Mouse (Mus musculus) embryonic facial prominence, embryonic 14.5 days (tissue): ENCODE data around the gene Bag6. TPM values are rescaled to one million over a fixed set of nuclear protein-coding genes. Genes with fewer than 3 reads are reported as not detected.
"Not testable (repeated sequence)": the region's sequence is repeated elsewhere in the genome, so short reads cannot be mapped to it uniquely, and the experiment has no call there.

ENCODE experiments used
- ATAC-seq: fragments of 200-750 bp; cut with Nextera tagmentation; 2 replicates; pipeline ENCODE4 v1.8.0; 2017; ENCODE audit warnings: low read depth, moderate number of reproducible peaks, moderate TSS enrichment
- DNase-seq: peaks from one replicate; pipeline ENCODE4 v3.0.0-alpha.2; 2015; ENCODE audit warnings: low spot score
- H3K27ac ChIP-seq: fragments of 300-500 bp; sonication (generic); replicated peaks from 2 replicates; pipeline ENCODE4 v1.5.1; 2014; ENCODE audit warnings: low read depth, mild to moderate bottlenecking, low read length, moderate library complexity
- H3K27me3 ChIP-seq: fragments of 300-500 bp; sonication (generic); replicated peaks from 2 replicates; pipeline ENCODE4 v1.6.1; 2014; ENCODE audit warnings: low read length; ENCODE audit not compliant: control insufficient read depth, insufficient read depth
- H3K36me3 ChIP-seq: fragments of 300-500 bp; sonication (generic); 2 replicates; pipeline ENCODE4 v1.6.1; 2014; ENCODE audit warnings: low read length, mixed read lengths; ENCODE audit not compliant: control insufficient read depth, insufficient read depth
- H3K4me1 ChIP-seq: fragments of 300-500 bp; sonication (generic); 2 replicates; pipeline ENCODE4 v1.6.1; 2014; ENCODE audit warnings: antibody characterized with exemption, low read length; ENCODE audit not compliant: control insufficient read depth, insufficient read depth
- H3K4me2 ChIP-seq: fragments of 300-500 bp; sonication (generic); 2 replicates; pipeline ENCODE4 v1.6.1; 2014; ENCODE audit warnings: low read depth, mild to moderate bottlenecking, low read length, moderate library complexity, mixed read lengths
- H3K4me3 ChIP-seq: fragments of 300-500 bp; sonication (generic); 2 replicates; pipeline ENCODE4 v1.5.1; 2014; ENCODE audit warnings: low read depth, mild to moderate bottlenecking, low read length
- H3K9ac ChIP-seq: fragments of 300-500 bp; sonication (generic); 2 replicates; pipeline ENCODE4 v1.6.1; 2014; ENCODE audit warnings: low read depth, mild to moderate bottlenecking, low read length, moderate library complexity, mixed read lengths
- H3K9me3 ChIP-seq: fragments of 300-500 bp; sonication (generic); 2 replicates; pipeline ENCODE4 v1.6.1; 2016; ENCODE audit warnings: low read length; ENCODE audit not compliant: control insufficient read depth
- WGBS: fragments of 180-500 bp; shearing (Covaris S2); extraction: QIAGEN DNeasy Blood & Tissue Kit; methylation state at CpG from one replicate; pipeline ENCODE4 v1.1.7; 2014; 5-methylcytosine and 5-hydroxymethylcytosine counted together
- polyA plus RNA-seq: library from polyadenylated mRNA; unstranded; fragments of >200 nt; fragmentation: Nextera tagmentation; extraction: Ambion mirVana; gene quantifications from 2 replicates; pipeline ENCODE4 v1.2.1, GENCODE M21; 2014

Bag6 gene
- polyA plus RNA-seq, 1 experiment from 2014 or later, result 77.3 TPM

DNA sequence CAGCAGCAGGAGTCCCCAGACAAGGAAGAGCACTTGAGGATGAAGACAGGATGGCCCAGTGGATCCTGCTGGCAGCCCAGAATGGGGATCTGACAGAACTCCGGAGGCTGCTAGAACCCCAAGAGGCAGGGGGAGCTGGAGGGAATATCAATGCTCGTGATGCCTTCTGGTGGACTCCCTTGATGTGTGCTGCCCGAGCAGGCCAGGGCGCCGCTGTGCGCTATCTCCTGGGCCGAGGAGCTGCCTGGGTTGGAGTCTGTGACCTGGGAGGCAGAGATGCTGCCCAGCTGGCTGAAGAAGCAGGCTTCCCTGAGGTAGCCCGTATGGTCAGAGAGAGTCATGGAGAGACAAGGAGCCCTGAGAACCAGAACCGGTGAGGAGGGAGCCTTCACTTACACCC is 11.7 kb upstream of the Bag6 start:
- H3K9ac ChIP-seq, H3K27ac ChIP-seq, H3K4me3 ChIP-seq, ATAC-seq, H3K27me3 ChIP-seq, H3K4me2 ChIP-seq, DNase-seq, H3K9me3 ChIP-seq: not testable (repeated sequence)
- H3K36me3 ChIP-seq, result peaks cover 25% of the 10 kb centered on the region
- H3K4me1 ChIP-seq, result peaks cover 19% of the 10 kb centered on the region
- 85% methylated on average over 9 of the region's 9 CpGs for WGBS

DNA sequence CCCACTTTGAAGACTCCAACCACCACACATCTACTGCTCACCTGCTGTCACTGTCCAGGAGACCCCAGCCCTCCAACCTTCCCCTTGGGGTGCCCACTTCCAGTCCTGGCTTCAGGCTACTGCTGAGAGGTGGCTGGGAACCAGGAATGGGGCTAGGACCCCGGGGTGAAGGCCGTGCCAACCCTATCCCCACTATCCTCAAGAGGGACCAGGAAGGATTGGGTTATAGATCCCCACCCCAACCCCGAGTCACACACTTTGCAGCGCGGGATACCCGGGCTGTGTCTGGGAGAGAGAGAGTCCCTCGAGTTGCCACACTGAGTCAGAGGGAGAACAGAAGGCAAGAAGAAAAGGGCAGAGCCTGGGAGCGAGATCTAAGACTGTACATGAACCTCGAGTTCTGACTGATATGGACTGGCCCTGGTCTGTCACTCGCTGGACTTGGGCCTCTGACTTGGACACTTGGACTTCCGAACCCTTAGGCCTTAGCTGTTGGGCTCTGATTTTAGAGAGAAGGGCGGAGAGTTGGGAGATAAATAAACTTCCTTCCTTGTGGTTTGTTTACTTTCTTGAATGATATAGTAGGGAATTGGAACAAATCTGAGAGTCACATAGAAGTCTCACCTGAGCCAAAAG is 10.6 kb upstream of the Bag6 start:
- peaks cover 19% of the 10 kb centered on the region for H3K4me1 ChIP-seq
- not testable (repeated sequence) for H3K9me3 ChIP-seq, DNase-seq, H3K27ac ChIP-seq, H3K9ac ChIP-seq, H3K4me3 ChIP-seq, H3K4me2 ChIP-seq, H3K27me3 ChIP-seq, ATAC-seq
- WGBS, result 93% methylated on average over 12 of the region's 12 CpGs
- H3K36me3 ChIP-seq, result peaks cover 25% of the 10 kb centered on the region; the same call in 1 of the 2 replicates

DNA sequence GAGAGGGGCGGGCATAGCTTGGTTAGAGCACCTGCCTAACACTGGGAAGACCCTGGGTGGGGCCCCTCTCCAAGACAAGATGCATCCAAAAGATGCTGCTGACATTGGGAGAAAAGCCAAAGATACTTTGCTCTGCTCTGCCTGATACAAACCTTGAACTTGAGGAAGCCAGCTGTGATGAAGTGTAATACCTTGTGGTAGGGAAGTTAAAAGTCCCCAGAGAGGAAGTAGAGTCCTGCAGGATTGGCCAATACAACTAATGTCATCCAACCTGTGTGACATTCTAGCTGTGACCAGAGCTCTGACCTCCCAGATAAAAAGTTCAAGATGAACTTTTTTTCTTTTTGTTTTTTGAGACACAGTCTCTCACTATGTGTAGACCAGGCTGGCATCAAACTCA is 9.9 kb upstream of the Bag6 start:
- Histone ChIP-seq H3K27ac (no peak overlapping the region), H3K4me2 (0 out of 2 replicates have a peak overlapping the region, but pooled peaks have one; percentile 87)
- WGBS, result 85% methylated on average over 1 of the region's 1 CpGs

DNA sequence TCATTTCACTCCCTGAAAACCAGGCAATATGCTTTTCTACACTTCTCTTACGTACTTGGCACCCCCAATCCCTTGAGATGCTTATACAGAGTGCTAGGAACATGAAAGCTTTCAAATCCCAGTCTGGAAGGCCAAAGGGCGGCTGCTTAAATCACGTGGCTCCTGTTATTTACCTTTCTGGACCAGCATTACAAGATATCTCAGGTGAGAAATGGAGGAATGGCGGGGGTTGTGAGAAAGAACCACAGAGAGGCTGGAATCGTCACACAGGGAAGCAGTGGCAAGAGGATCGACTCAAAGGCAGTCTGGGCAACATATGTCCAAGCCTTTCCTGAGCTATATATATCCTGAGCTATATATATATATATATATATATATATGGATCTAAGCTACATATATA is 9.4 kb upstream of the Bag6 start:
- Histone ChIP-seq H3K4me3 (peak overlapping the region; percentile 76), H3K9ac (peak overlapping the region; percentile 78), H3K27me3 (no peaks in the 10 kb centered on the region), H3K36me3 (peaks cover 29% of the 10 kb centered on the region; the same call in 1 of the 2 replicates), H3K9me3 (no peaks in the 10 kb centered on the region), H3K4me1 (peaks cover 13% of the 10 kb centered on the region), H3K27ac (peak overlapping the region; percentile 75), H3K4me2 (peak overlapping the region; percentile 87)
- ATAC-seq, result no peak
- no peak for DNase-seq
- 26% methylated on average over 6 of the region's 6 CpGs for WGBS

More for the DNA sequence above, 9.9 kb upstream of the Bag6 start:
- H3K9me3 ChIP-seq, result no peaks in the 10 kb centered on the region
- H3K4me3 ChIP-seq, result no peak overlapping the region
- H3K4me1 ChIP-seq, result peaks cover 15% of the 10 kb centered on the region
- peak overlapping the region; percentile 78; the same call in 1 of the 2 replicates for H3K9ac ChIP-seq
- DNase-seq (no peak), ATAC-seq (no peak)
- no peaks in the 10 kb centered on the region for H3K27me3 ChIP-seq
- peaks cover 28% of the 10 kb centered on the region; the same call in 1 of the 2 replicates for H3K36me3 ChIP-seq

DNA sequence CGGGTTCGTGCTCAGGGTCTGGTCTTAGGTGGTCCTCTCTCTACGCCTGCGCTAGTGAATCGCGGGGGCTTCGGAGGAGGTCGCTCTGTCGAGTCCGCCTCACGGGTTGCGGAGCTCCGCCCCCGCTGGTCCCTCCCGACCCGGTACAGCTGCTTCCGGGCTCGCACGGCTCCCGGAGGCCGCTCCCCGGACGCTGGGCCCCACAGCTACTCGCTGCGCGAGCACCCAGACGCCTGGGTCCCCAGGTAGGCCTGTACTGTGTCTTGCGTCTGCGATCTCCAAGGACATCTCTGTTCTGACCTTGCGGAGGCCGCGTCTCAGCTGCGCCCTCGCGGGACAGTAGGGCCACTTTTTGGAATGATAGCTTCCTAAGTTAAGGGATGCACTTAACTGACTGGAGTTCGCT is 8.8 kb upstream of the Bag6 start, which contains the start of gene D17H6S53E:
D17H6S53E (plus strand) TSS at position 168 of the 406 bp plus-strand sequence.
- peak within 1 kb of the TSS; percentile 76 for H3K4me3 ChIP-seq
- H3K4me2 ChIP-seq, result peak within 1 kb of the TSS; percentile 87
- 0% methylated on average over 22 of the region's 36 CpGs for WGBS
- no peaks in the 10 kb centered on the region for H3K27me3 ChIP-seq
- no peaks in the 10 kb centered on the region for H3K9me3 ChIP-seq
- peak within 1 kb of the TSS; percentile 78 for H3K9ac ChIP-seq
- ATAC-seq (peak; percentile 67), DNase-seq (peak; percentile 90)
- peaks cover 29% of the 10 kb centered on the region; the same call in 1 of the 2 replicates for H3K36me3 ChIP-seq
- H3K4me1 ChIP-seq, result peaks cover 13% of the 10 kb centered on the region
- H3K27ac ChIP-seq, result peak within 1 kb of the TSS; percentile 75

DNA sequence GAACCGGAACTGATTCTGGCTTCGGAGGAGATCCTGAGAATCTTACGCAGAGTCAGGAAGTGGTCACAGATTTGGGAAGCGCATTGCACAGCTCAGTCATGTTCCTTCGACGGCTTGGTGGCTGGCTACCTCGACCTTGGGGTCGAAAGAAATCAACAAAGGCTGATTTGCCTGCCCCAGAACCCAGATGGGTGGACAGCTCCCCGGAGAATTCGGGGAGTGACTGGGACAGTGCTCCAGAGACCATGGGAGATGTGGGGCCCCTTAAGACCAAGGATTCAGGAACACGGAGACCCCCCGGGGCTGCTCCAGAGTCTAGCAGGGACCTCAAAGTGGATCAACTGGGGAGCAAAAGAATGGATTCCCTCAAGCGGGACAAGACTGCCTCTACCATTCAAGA is 8.0 kb upstream of the Bag6 start:
- ATAC-seq (no peak), DNase-seq (no peak)
- 68% methylated on average over 13 of the region's 13 CpGs for WGBS
- Histone ChIP-seq H3K9me3 (no peaks in the 10 kb centered on the region), H3K9ac (peak overlapping the region; percentile 78), H3K4me2 (peak overlapping the region; percentile 87), H3K4me1 (peaks cover 13% of the 10 kb centered on the region), H3K27ac (peak overlapping the region; percentile 75), H3K4me3 (peak overlapping the region; percentile 76), H3K36me3 (peaks cover 29% of the 10 kb centered on the region; the same call in 1 of the 2 replicates), H3K27me3 (no peaks in the 10 kb centered on the region)

DNA sequence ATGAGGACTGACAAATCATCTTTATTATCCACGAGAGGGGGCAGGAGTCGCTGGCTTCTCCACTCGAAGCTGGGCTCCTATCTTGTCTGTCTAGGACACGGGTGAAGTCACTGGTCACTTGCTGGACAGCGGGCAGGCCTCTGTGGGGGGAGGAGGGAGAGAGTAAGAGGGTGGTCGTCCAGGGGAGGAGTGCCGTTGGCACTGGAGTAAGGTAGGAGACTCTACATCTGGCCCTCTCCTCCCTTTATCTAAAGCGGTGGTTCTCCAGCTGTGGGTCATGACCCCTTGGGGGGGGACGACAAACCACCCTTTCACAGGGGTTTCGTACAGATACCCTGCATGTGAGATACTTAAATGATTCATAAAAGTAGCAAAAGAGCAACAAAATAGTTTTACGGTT is 6.0 kb upstream of the Bag6 start:
- Histone ChIP-seq H3K9ac (no peak overlapping the region), H3K27ac (no peak overlapping the region), H3K4me1 (peaks cover 13% of the 10 kb centered on the region), H3K36me3 (peaks cover 24% of the 10 kb centered on the region; the same call in 1 of the 2 replicates), H3K9me3 (no peaks in the 10 kb centered on the region), H3K4me3 (no peak overlapping the region), H3K4me2 (no peak overlapping the region), H3K27me3 (no peaks in the 10 kb centered on the region)
- 76% methylated on average over 11 of the region's 11 CpGs for WGBS
- DNase-seq (no peak), ATAC-seq (no peak)

DNA sequence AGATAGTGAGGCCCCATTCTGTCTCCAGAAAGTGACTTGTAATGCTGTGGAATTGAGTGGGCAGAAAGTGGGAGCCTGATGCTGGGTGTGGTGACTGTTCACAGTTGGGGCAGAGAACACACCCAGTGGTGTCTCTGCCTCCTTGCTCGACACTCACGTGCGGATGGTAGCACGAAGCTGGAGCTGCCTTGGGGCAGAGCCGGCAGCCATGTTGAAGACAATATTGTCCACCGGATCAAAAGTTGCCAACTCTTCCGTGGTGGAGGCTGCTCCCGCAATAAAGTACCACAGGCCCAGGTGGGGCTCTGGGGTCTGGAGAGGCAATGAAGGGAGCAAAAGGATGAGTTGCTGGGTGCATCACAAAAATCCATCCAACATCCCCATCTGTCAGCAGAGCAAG is 3.9 kb upstream of the Bag6 start:
- Histone ChIP-seq H3K27ac (no peak overlapping the region), H3K9me3 (no peaks in the 10 kb centered on the region), H3K27me3 (no peaks in the 10 kb centered on the region), H3K4me2 (no peak overlapping the region), H3K4me3 (no peak overlapping the region), H3K9ac (no peak overlapping the region), H3K4me1 (peaks cover 7% of the 10 kb centered on the region), H3K36me3 (0 out of 2 replicates have a peak, but pooled peaks cover 22% of the 10 kb centered on the region)
- 90% methylated on average over 8 of the region's 8 CpGs for WGBS
- DNase-seq (no peak), ATAC-seq (no peak)
